ENCODE assay signal across 8 mouse cellular contexts in the genomic region with DNA sequence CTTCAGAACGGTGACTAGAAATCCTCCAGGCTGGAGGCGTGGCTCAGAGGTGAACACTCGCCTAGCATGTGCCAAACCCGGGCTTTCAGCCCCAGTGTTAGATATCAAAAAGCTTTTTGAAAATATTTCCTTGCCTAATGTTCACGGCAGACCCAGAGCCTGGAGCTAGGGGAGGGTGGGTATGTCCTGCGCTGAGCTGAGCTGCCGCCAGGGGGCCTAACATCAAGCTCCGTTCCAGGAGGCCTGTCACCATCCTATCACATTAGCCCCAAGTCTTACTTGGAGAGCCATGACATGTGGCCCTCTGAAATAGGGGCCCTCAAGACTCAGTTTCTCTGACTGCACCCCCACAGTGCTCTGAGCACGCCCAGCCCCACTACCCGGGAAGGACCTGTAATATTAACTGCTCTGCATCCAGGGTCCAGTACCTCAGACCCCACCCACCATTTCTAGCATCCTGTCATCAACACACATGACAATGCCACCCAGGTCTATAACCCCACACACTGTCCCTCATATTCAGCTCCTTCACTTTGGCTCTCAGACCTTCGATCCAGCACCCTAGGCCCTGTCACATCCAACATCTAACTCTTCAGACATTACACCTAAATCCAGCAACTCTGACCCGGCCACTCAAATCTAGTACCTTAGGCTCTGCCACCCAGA. TPM values are rescaled to one million over a fixed set of nuclear protein-coding genes. Genes with fewer than 3 reads are reported as not detected.
DNase-seq lines count a peak whose midpoint lies in the region; ATAC-seq and TF ChIP-seq lines count a peak whose summit lies in the region.

No protein-coding gene starts in this region.

- peak overlapping the region; percentile 86 for H3K4me3 ChIP-seq in embryonic facial prominence, embryonic 11.5 days (ENCODE audit: low read depth, low read length)
- H3K4me3 ChIP-seq in heart, adult 2 months = peak overlapping the region; percentile 88
- peak overlapping the region; percentile 96 for H3K4me3 ChIP-seq in kidney, adult 2 months (ENCODE audit: insufficient read depth, low read depth, low read length)
- peak overlapping the region; percentile 83 for H3K4me3 ChIP-seq in limb, embryonic 14.5 days (replicated peaks; ENCODE audit: low read length)
- H3K4me3 ChIP-seq in midbrain, embryonic 15.5 days = peak overlapping the region; percentile 93

- H3K4me1 ChIP-seq in embryonic facial prominence, embryonic 11.5 days (ENCODE audit: control insufficient read depth, insufficient read depth, low read length) = no peaks in the 10 kb centered on the region
- H3K4me1 ChIP-seq in heart, adult 2 months (ENCODE audit: control insufficient read depth, insufficient read depth, low read length) = peaks cover 1% of the 10 kb centered on the region; the same call in 1 of the 2 replicates
- peaks cover 16% of the 10 kb centered on the region for H3K4me1 ChIP-seq in kidney, adult 2 months (ENCODE audit: control insufficient read depth, insufficient read depth, low read length)
- 0 out of 2 replicates have a peak, but pooled peaks cover 7% of the 10 kb centered on the region for H3K4me1 ChIP-seq in limb, embryonic 14.5 days (ENCODE audit: control insufficient read depth, insufficient read depth, low read length)
- peaks cover 21% of the 10 kb centered on the region for H3K4me1 ChIP-seq in midbrain, embryonic 15.5 days

- H3K36me3 ChIP-seq in embryonic facial prominence, embryonic 11.5 days (replicated peaks; ENCODE audit: control insufficient read depth, insufficient read depth, low read depth, low read length) = peaks cover 4% of the 10 kb centered on the region
- no peaks in the 10 kb centered on the region for H3K36me3 ChIP-seq in heart, adult 2 months (ENCODE audit: control insufficient read depth, insufficient read depth, low read length)
- H3K36me3 ChIP-seq in kidney, adult 2 months (ENCODE audit: control insufficient read depth, insufficient read depth, low read length) = no peaks in the 10 kb centered on the region; the same call in 1 of the 2 replicates
- H3K36me3 ChIP-seq in limb, embryonic 14.5 days (ENCODE audit: control insufficient read depth, insufficient read depth, low read length) = peaks cover 35% of the 10 kb centered on the region
- H3K36me3 ChIP-seq in midbrain, embryonic 15.5 days (replicated peaks) = peaks cover 20% of the 10 kb centered on the region

- intact Hi-C loops in heart, adult 2 months (cut with DNase I) = loop anchor here (5.0 kb wide), 1 partner anchor 138 kb away; the partner anchor contains the start of gene Zfand2a

- TF ChIP-seq POLR2A in heart, adult 2 months (IDR thresholded peaks at IDR 0.05; ENCODE audit: insufficient read depth, low read depth, low read length) = no peak
- TF ChIP-seq POLR2A in kidney, adult 2 months (IDR thresholded peaks at IDR 0.05; ENCODE audit: low read depth, low read length) = no peak
- no peak for TF ChIP-seq POLR2A in limb, embryonic 14.5 days (IDR thresholded peaks at IDR 0.05; ENCODE audit: borderline replicate concordance, extremely low read depth, insufficient read depth, insufficient read length)

- H3K27me3 ChIP-seq in embryonic facial prominence, embryonic 11.5 days (ENCODE audit: control insufficient read depth, insufficient read depth, low read length) = no peaks in the 10 kb centered on the region
- H3K27me3 ChIP-seq in heart, adult 2 months (ENCODE audit: control insufficient read depth, insufficient read depth, low read length) = no peaks in the 10 kb centered on the region
- H3K27me3 ChIP-seq in kidney, adult 2 months (replicated peaks; ENCODE audit: control insufficient read depth, insufficient read depth, low read length) = no peaks in the 10 kb centered on the region
- H3K27me3 ChIP-seq in limb, embryonic 14.5 days (ENCODE audit: control insufficient read depth, insufficient read depth, low read length) = no peaks in the 10 kb centered on the region
- no peaks in the 10 kb centered on the region for H3K27me3 ChIP-seq in midbrain, embryonic 15.5 days (replicated peaks)

- peak; percentile 94 for TF ChIP-seq CTCF in heart, adult 2 months (IDR thresholded peaks at IDR 0.05)
- TF ChIP-seq CTCF in kidney, adult 2 months (conservative IDR thresholded peaks at IDR 0.05; ENCODE audit: insufficient read depth, insufficient read length, low read depth, low read length) = peak; percentile 84

- peak; percentile 84 for DNase-seq in CD4-positive helper T cell, adult 2 months (ENCODE audit: low read depth, low spot score)
- peak; percentile 82 for DNase-seq in adrenal gland, postnatal 25 days
- peak; percentile 90 for DNase-seq in embryonic facial prominence, embryonic 11.5 days (ENCODE audit: low spot score)
- DNase-seq in heart, adult 2 months = peak; percentile 77 to 80
- DNase-seq in kidney, adult 2 months = peak; percentile 79
- peak; percentile 81 for DNase-seq in limb, embryonic 14.5 days (ENCODE audit: low spot score)
- peak; percentile 67 to 78 for DNase-seq in spleen, postnatal 14 days (ENCODE audit: low spot score in 2 of 2)

- H3K4me2 ChIP-seq in embryonic facial prominence, embryonic 11.5 days (ENCODE audit: low read depth, low read length) = peak overlapping the region; percentile 75
- H3K4me2 ChIP-seq in limb, embryonic 14.5 days (replicated peaks; ENCODE audit: low read depth, low read length, severe bottlenecking) = peak overlapping the region; percentile 93
- H3K4me2 ChIP-seq in midbrain, embryonic 15.5 days = peak overlapping the region; percentile 92

- H3K79me2 ChIP-seq in heart, adult 2 months (replicated peaks; ENCODE audit: control insufficient read depth, insufficient read depth, low read length) = no peaks in the 10 kb centered on the region

- no peaks in the 10 kb centered on the region for H3K9me3 ChIP-seq in embryonic facial prominence, embryonic 11.5 days (replicated peaks; ENCODE audit: control insufficient read depth, low read length)
- H3K9me3 ChIP-seq in limb, embryonic 14.5 days (ENCODE audit: control insufficient read depth, low read length) = no peaks in the 10 kb centered on the region
- H3K9me3 ChIP-seq in midbrain, embryonic 15.5 days = no peaks in the 10 kb centered on the region

- no peak for TF ChIP-seq EP300 in heart, adult 2 months (IDR thresholded peaks at IDR 0.05; ENCODE audit: insufficient read depth, low read depth, low read length)

- H3K27ac ChIP-seq in embryonic facial prominence, embryonic 11.5 days (replicated peaks; ENCODE audit: low read depth, low read length) = peak overlapping the region; percentile 62; the same call in 1 of the 2 replicates
- H3K27ac ChIP-seq in heart, adult 2 months = peak overlapping the region; percentile 93
- H3K27ac ChIP-seq in kidney, adult 2 months (ENCODE audit: insufficient read depth, low read depth, low read length) = no peak overlapping the region
- H3K27ac ChIP-seq in limb, embryonic 14.5 days (replicated peaks; ENCODE audit: low read depth, low read length) = 0 out of 2 replicates have a peak overlapping the region, but pooled peaks have one; percentile 55
- peak overlapping the region; percentile 83 for H3K27ac ChIP-seq in midbrain, embryonic 15.5 days

- ATAC-seq in embryonic facial prominence, embryonic 11.5 days (replicated peaks; ENCODE audit: insufficient number of reproducible peaks, low FRiP score, low TSS enrichment, low read depth) = peak; percentile 63
- peak; percentile 72 for ATAC-seq in limb, embryonic 14.5 days (ENCODE audit: low FRiP score, low read depth)
- peak; percentile 78 for ATAC-seq in midbrain, embryonic 15.5 days (replicated peaks)

- 8% methylated on average over 12 of the region's 12 CpGs for WGBS in embryonic facial prominence, embryonic 11.5 days
- WGBS in heart, adult 2 months = 3% methylated on average over 12 of the region's 12 CpGs
- 4% methylated on average over 12 of the region's 12 CpGs for WGBS in kidney, adult 2 months
- WGBS in limb, embryonic 14.5 days = 6% methylated on average over 12 of the region's 12 CpGs
- 5% methylated on average over 12 of the region's 12 CpGs for whole genome bisulfite sequencing in midbrain, embryonic 15.5 days

- H3K9ac ChIP-seq in embryonic facial prominence, embryonic 11.5 days (replicated peaks; ENCODE audit: low read length) = peak overlapping the region; percentile 92
- peak overlapping the region; percentile 91 for H3K9ac ChIP-seq in heart, adult 2 months (ENCODE audit: low read depth, low read length)
- peak overlapping the region; percentile 86 for H3K9ac ChIP-seq in limb, embryonic 14.5 days (ENCODE audit: low read depth, low read length, severe bottlenecking)
- H3K9ac ChIP-seq in midbrain, embryonic 15.5 days = peak overlapping the region; percentile 96

RNA-seq across cellular contexts. Expression of gene Cox19, which starts 7.1 kb away (rescaled TPM):
- total RNA-seq in adrenal gland, postnatal 25 days (2021) = 61.7 and 66.5 TPM in 2 replicates
- polyA plus RNA-seq in embryonic facial prominence, embryonic 11.5 days (2014; fragmentation: Nextera tagmentation; extraction: Ambion mirVana) = 116 and 123 TPM in 2 replicates
- 10 to 100 TPM; 82.8 to 94.8 TPM for total RNA-seq in heart, adult 2 months (2021)
- 110 and 112 TPM in 2 replicates for polyA plus RNA-seq in heart, adult 2 months (2012; rRNA removed)
- polyA plus RNA-seq in kidney, adult 2 months (2012; rRNA removed) = 114 and 125 TPM in 2 replicates
- 77.8 and 90.6 TPM in 2 replicates for polyA plus RNA-seq in limb, embryonic 14.5 days (2012; rRNA removed)
- polyA plus RNA-seq in limb, embryonic 14.5 days (2014; fragmentation: Nextera tagmentation; extraction: Ambion mirVana) = 108 and 111 TPM in 2 replicates
- polyA plus RNA-seq in midbrain, embryonic 15.5 days (2015; fragmentation: Nextera tagmentation; extraction: Ambion mirVana) = 106 and 108 TPM in 2 replicates

RNA-seq across cellular contexts. Expression of gene Cyp2w1, which starts 8.3 kb away (rescaled TPM):
- not detected in 2 replicates for total RNA-seq in adrenal gland, postnatal 25 days (2021)
- polyA plus RNA-seq in embryonic facial prominence, embryonic 11.5 days (2014; fragmentation: Nextera tagmentation; extraction: Ambion mirVana) = 0.41 and 0.46 TPM in 2 replicates
- not detected for total RNA-seq in heart, adult 2 months (2021)
- polyA plus RNA-seq in heart, adult 2 months (2012; rRNA removed) = not detected in 2 replicates
- polyA plus RNA-seq in kidney, adult 2 months (2012; rRNA removed) = not detected in 2 replicates
- 29.3 and 36.2 TPM in 2 replicates for polyA plus RNA-seq in limb, embryonic 14.5 days (2012; rRNA removed)
- polyA plus RNA-seq in limb, embryonic 14.5 days (2014; fragmentation: Nextera tagmentation; extraction: Ambion mirVana) = 19.6 and 20.7 TPM in 2 replicates
- 0.46 TPM in 1 of 2 replicates, not detected in the other for polyA plus RNA-seq in midbrain, embryonic 15.5 days (2015; fragmentation: Nextera tagmentation; extraction: Ambion mirVana)

RNA-seq across cellular contexts. Expression of gene Adap1, which starts 18.7 kb away (rescaled TPM):
- 2.4 and 4.3 TPM in 2 replicates for total RNA-seq in adrenal gland, postnatal 25 days (2021)
- polyA plus RNA-seq in embryonic facial prominence, embryonic 11.5 days (2014; fragmentation: Nextera tagmentation; extraction: Ambion mirVana) = 1.6 and 1.7 TPM in 2 replicates
- 1 to 10 TPM; 1.5 to 1.7 TPM for total RNA-seq in heart, adult 2 months (2021)
- 2.7 and 2.8 TPM in 2 replicates for polyA plus RNA-seq in heart, adult 2 months (2012; rRNA removed)
- 29.5 and 34.2 TPM in 2 replicates for polyA plus RNA-seq in kidney, adult 2 months (2012; rRNA removed)
- polyA plus RNA-seq in limb, embryonic 14.5 days (2012; rRNA removed) = 2.5 and 2.9 TPM in 2 replicates
- polyA plus RNA-seq in limb, embryonic 14.5 days (2014; fragmentation: Nextera tagmentation; extraction: Ambion mirVana) = 1.7 and 2.7 TPM in 2 replicates
- 115 and 118 TPM in 2 replicates for polyA plus RNA-seq in midbrain, embryonic 15.5 days (2015; fragmentation: Nextera tagmentation; extraction: Ambion mirVana)

RNA-seq across cellular contexts. Expression of gene Gpr146, which starts 33.3 kb away (rescaled TPM):
- 13.1 and 16.0 TPM in 2 replicates for total RNA-seq in adrenal gland, postnatal 25 days (2021)
- polyA plus RNA-seq in embryonic facial prominence, embryonic 11.5 days (2014; fragmentation: Nextera tagmentation; extraction: Ambion mirVana) = 1.6 and 1.7 TPM in 2 replicates
- 10 to 100 TPM; 42.9 to 56.6 TPM for total RNA-seq in heart, adult 2 months (2021)
- 62.4 and 77.0 TPM in 2 replicates for polyA plus RNA-seq in heart, adult 2 months (2012; rRNA removed)
- polyA plus RNA-seq in kidney, adult 2 months (2012; rRNA removed) = 39.1 and 43.0 TPM in 2 replicates
- 1.9 and 2.4 TPM in 2 replicates for polyA plus RNA-seq in limb, embryonic 14.5 days (2012; rRNA removed)
- polyA plus RNA-seq in limb, embryonic 14.5 days (2014; fragmentation: Nextera tagmentation; extraction: Ambion mirVana) = 2.3 and 2.5 TPM in 2 replicates
- 2.5 and 2.7 TPM in 2 replicates for polyA plus RNA-seq in midbrain, embryonic 15.5 days (2015; fragmentation: Nextera tagmentation; extraction: Ambion mirVana)

Comparison
In these comparisons a context has a peak if more than half of its experiments do, and no peak if none do; other contexts are left out.
1. RNA of gene Cyp2w1, which starts 8.3 kb away (polyA plus RNA-seq): 19.6 to 36.2 TPM in limb, embryonic 14.5 days; 0.46 TPM in midbrain, embryonic 15.5 days, 0.41 to 0.46 TPM in embryonic facial prominence, embryonic 11.5 days, not detected in heart, adult 2 months and not detected in kidney, adult 2 months; every median in the first group is over 10 times any median in the second.
2. Peak in every context shown above with its lines, with median percentiles within 50 percentile points of each other: DNase-seq, ATAC-seq, H3K4me2 ChIP-seq, H3K4me3 ChIP-seq and H3K9ac ChIP-seq.